Mouse (Mus musculus): ENCODE measurements around the gene Cntnap2.

- no peak for TF ChIP-seq GATA1 (IDR thresholded peaks at IDR 0.05; ENCODE audit: low read length)
- TF ChIP-seq TAL1 (IDR thresholded peaks at IDR 0.05; ENCODE audit: low read length) = no peak
Measured at GRCm38 (mm10) chr6:45455424-45455823, 396.3 kb downstream of the Cntnap2 start.

All from erythroblast, embryonic 14.5 days (primary cell).